Mouse (Mus musculus): ENCODE data around the gene Rassf2. TPM values are rescaled to one million over a fixed set of nuclear protein-coding genes. Genes with fewer than 3 reads are reported as not detected.

The Rassf2 gene
- total RNA-seq, 2 experiments from 2014 or later = 8.5 to 13.1 TPM

DNA sequence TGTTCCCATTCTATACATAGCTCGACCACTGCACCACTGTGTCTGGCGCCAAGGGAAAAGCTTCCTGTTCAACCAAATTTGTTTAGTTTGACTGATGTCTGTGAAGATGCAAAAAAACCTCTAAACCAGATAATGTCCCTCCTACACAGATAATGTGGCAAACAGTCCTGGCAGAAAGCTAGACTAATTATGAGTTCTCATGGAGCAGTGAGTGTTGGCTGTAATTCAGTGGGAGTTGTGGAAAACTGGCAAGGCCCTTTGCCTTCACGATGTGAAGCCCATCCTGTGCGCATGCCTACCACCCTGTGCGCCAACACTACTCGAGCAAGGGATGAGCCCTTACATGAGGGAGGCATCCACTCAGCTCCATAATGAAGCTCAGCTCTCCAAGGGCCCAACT, 84.3 kb downstream of the Rassf2 start:
- intact Hi-C loops (cut with DNase I; ENCODE audit: low total_unique reads) = loop anchor here (2.0 kb wide), 1 partner anchor 123 kb away; no protein-coding TSS in a partner anchor
- DNase-seq = no peak

DNA sequence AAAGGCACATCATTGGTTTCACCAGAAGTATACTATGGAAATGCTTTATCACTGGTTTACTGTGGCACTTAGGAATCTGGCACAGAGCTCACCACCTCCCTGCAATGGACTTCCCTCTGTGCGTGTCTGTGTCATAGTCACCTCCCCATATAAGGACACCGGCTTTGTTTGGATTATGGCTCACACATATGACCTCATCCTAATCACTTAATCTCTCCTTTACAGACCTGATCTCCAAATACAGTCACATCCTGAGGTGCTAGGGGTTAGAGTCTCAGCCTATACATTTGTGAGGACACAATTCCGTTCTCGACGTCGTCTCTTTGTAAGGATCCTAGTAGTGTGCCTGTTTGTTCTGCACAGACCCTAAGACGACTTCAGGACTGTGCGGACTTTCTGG, 84.8 kb downstream of the Rassf2 start:
- no peak for DNase-seq
- intact Hi-C loops (cut with DNase I; ENCODE audit: low total_unique reads) = no loop called here

GRCm38 (mm10) chr2:131944370-131944769, 85.7 kb downstream of the Rassf2 start:
- intact Hi-C loops (cut with DNase I; ENCODE audit: low total_unique reads) = no loop called here
- no peak for DNase-seq

- intact Hi-C loops (cut with DNase I; ENCODE audit: low total_unique reads) = no loop called here
- no peak for DNase-seq
Observed at GRCm38 (mm10) chr2:131941501-131941900, 88.6 kb downstream of the Rassf2 start.

DNA sequence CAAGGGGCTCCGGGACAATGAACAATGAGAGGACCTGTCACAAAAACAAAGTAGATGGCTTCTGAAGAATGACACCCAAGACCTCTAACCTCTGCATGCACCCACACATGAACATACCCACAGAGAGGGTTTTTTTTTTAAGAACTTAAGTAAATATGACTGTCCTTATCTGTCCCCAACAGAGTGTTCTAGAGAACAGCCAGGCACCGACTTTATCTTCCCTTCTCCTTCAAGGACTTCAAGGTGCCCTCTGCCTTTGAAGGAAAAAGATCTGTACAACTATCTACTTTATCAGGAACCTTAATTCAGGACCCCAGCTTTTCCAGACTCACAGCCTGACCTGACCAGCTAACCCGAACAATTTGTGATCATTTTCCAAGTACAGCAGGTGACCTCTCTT, 89.6 kb downstream of the Rassf2 start:
- DNase-seq = no peak
- intact Hi-C loops (cut with DNase I; ENCODE audit: low total_unique reads) = no loop called here

Other genes with a start within 250 kb of the Rassf2 start
- not detected for gene Erv3, start 170.5 kb downstream of the Rassf2 start, total RNA-seq (2021)
- gene Prnp, start 120.3 kb downstream of the Rassf2 start, total RNA-seq (2021) = 10 to 100 TPM; 75.2 to 93.8 TPM
- gene Prn, start 120.3 kb downstream of the Rassf2 start, total RNA-seq (2021) = not detected
- gene Prnd, start 79.4 kb downstream of the Rassf2 start, total RNA-seq (2021) = 10 to 100 TPM in 1 of 2 experiments, 1 to 10 TPM in 1; 9.6 to 24.2 TPM
- 1 to 10 TPM; 6.2 to 7.1 TPM for gene Slc23a2, start 114.8 kb upstream of the Rassf2 start, total RNA-seq (2021)
- gene Tmem230, start 217.5 kb upstream of the Rassf2 start, total RNA-seq (2021) = 10 to 100 TPM; 20.4 to 22.1 TPM
- 10 to 100 TPM; 24.7 to 29.9 TPM for gene Pcna, start 223.1 kb upstream of the Rassf2 start, total RNA-seq (2021)
- gene Cds2, start 232.9 kb upstream of the Rassf2 start, total RNA-seq (2021) = 10 to 100 TPM; 22.2 to 22.4 TPM

Data from gastrocnemius, postnatal 14 days (tissue).